Mouse (Mus musculus): Measurements from ENCODE around the gene Akap4. TPM values are rescaled to one million over a fixed set of nuclear protein-coding genes. Genes with fewer than 3 reads are reported as not detected.

The Akap4 gene
- polyA plus RNA-seq, 1 experiment from 2014 or later, result not detected

Other genes with a start within 250 kb of the Akap4 start
- gene Ccnb3, start 25.9 kb upstream of the Akap4 start, polyA plus RNA-seq (2016; fragmentation: Nextera tagmentation; extraction: Ambion mirVana), result 0.02 TPM in 1 of 2 replicates, not detected in the other